18 mouse cellular contexts compared by ENCODE assay signal in genomic region chr11:65069609-65070008, GRCm38 (mm10).
DNase-seq lines count a peak whose midpoint lies in the region; ATAC-seq lines count a peak whose summit lies in the region.
"Had no signal": no experiment of that assay in that cellular context is flagged by ENCODE, and none has a peak within 500 bp of the region (broad histone marks: within the 10 kb centered on the region; RNA-seq: fewer than 3 reads in every experiment).

No protein-coding gene starts in this region.

- H3K4me2 ChIP-seq in heart, embryonic 14.5 days (ENCODE audit: low read length): no peak overlapping the region
- H3K4me2 ChIP-seq: midbrain, embryonic 11.5 days; stomach, embryonic 15.5 days had no signal

- no peaks in the 10 kb centered on the region for H3K27me3 ChIP-seq in heart, embryonic 14.5 days (ENCODE audit: control insufficient read depth, insufficient read depth, low read length)
- H3K27me3 ChIP-seq in limb, embryonic 10.5 days (ENCODE audit: low read depth, poor library complexity, severe bottlenecking): no peaks in the 10 kb centered on the region
- H3K27me3 ChIP-seq: Patski; stomach, embryonic 15.5 days had no signal

- H3K9ac ChIP-seq in heart, embryonic 14.5 days (ENCODE audit: low read length): no peak overlapping the region
- H3K9ac ChIP-seq: forebrain, postnatal 0 days; stomach, embryonic 15.5 days had no signal

- peak; percentile 89 for DNase-seq in heart, adult 11 months
- no peak for DNase-seq in heart, postnatal 25 days (ENCODE audit: low spot score)
- peak; percentile 58 to 63 for DNase-seq in left cerebral cortex, adult 9 months (ENCODE audit: low spot score in 2 of 2)
- no peak for DNase-seq in left cerebral cortex, postnatal 4 days
- peak; percentile 25 for DNase-seq in limb, embryonic 10.5 days (ENCODE audit: low spot score)
- DNase-seq in cerebellum, adult 9-11 months: no peak
- DNase-seq in kidney, adult 18-20 months: no peak
- DNase-seq: cerebellum, adult 2 months; forebrain, postnatal 0 days; lung, postnatal 36 days; thymus, postnatal 14 days had no signal

- peak overlapping the region; percentile 20 to 54; a peak in 2 of 4 replicates for H3K27ac ChIP-seq in heart, embryonic 14.5 days (replicated peaks in 1 of 2; ENCODE audit: control insufficient read depth in 1 of 2, insufficient read depth in 1 of 2, low read depth in 2 of 2, low read length in 2 of 2)
- H3K27ac ChIP-seq in limb, embryonic 10.5 days: no peak overlapping the region
- H3K27ac ChIP-seq: hindbrain, postnatal 0 days; kidney, postnatal 0 days; stomach, embryonic 15.5 days had no signal

- no peaks in the 10 kb centered on the region for H3K9me3 ChIP-seq in heart, embryonic 14.5 days (ENCODE audit: control insufficient read depth, low read length)
- H3K9me3 ChIP-seq in limb, embryonic 10.5 days (replicated peaks): no peaks in the 10 kb centered on the region
- H3K9me3 ChIP-seq: stomach, embryonic 15.5 days had no signal

- no peak overlapping the region for H3K4me3 ChIP-seq in heart, embryonic 14.5 days (ENCODE audit: control insufficient read depth in 1 of 2, insufficient read depth in 1 of 2, low read depth in 1 of 2, low read length in 2 of 2)
- no peak overlapping the region for H3K4me3 ChIP-seq in limb, embryonic 10.5 days
- H3K4me3 ChIP-seq: erythroblast, embryonic 14.5 days; stomach, embryonic 15.5 days had no signal

- 0 out of 2 replicates have a peak, but pooled peaks have one; percentile 31 for ATAC-seq in heart, embryonic 14.5 days (ENCODE audit: insufficient number of reproducible peaks, insufficient read depth, low FRiP score, low read depth)
- ATAC-seq: forebrain, postnatal 0 days; hindbrain, postnatal 0 days; Patski had no signal

- peaks cover 10 to 17% of the 10 kb centered on the region in 2 experiments; a peak in 3 of 4 replicates for H3K4me1 ChIP-seq in heart, embryonic 14.5 days (ENCODE audit: control insufficient read depth in 2 of 2, insufficient read depth in 2 of 2, low read length in 2 of 2)
- H3K4me1 ChIP-seq in limb, embryonic 10.5 days: no peaks in the 10 kb centered on the region
- H3K4me1 ChIP-seq: stomach, embryonic 15.5 days had no signal

- intact Hi-C loops in heart, postnatal 25 days (cut with DNase I): no loop called here
- intact Hi-C loops in left cerebral cortex, postnatal 4 days (cut with DNase I): no loop called here

- WGBS in heart, embryonic 14.5 days: 51% methylated on average over 5 of the region's 5 CpGs
- 88% methylated on average over 5 of the region's 5 CpGs for WGBS in limb, embryonic 10.5 days

- H3K36me3 ChIP-seq in heart, embryonic 14.5 days (ENCODE audit: control insufficient read depth, insufficient read depth, low read length): peaks cover 12% of the 10 kb centered on the region
- H3K36me3 ChIP-seq in limb, embryonic 10.5 days: no peaks in the 10 kb centered on the region
- H3K36me3 ChIP-seq: stomach, embryonic 15.5 days had no signal

Comparison
In these comparisons a context has a peak if more than half of its experiments do, and no peak if none do; other contexts are left out.
1. DNase-seq: peak in heart, adult 11 months (single experiment), left cerebral cortex, adult 9 months (2 of 2) and limb, embryonic 10.5 days (single experiment); none in heart, postnatal 25 days (single experiment), left cerebral cortex, postnatal 4 days (single experiment), cerebellum, adult 9-11 months (single experiment) and kidney, adult 18-20 months (single experiment).